Mouse (Mus musculus) adrenal gland, postnatal 36 days (tissue): ENCODE data around the gene Itga5. TPM values are rescaled to one million over a fixed set of nuclear protein-coding genes. Genes with fewer than 3 reads are reported as not detected.

Experiments
- DNase-seq, 2 experiments: peaks; one replicate each; pipeline ENCODE4 v3.0.0; 2021; ENCODE audit warnings: mixed read lengths in 1 of 2
- total RNA-seq, 2 experiments: library from RNA; stranded (reverse); gene quantifications; 2 replicates each; pipeline ENCODE4 v1.2.3; 2021

Itga5 gene
- total RNA-seq, 2 experiments from 2014 or later, result 37.0 to 37.4 TPM

DNA sequence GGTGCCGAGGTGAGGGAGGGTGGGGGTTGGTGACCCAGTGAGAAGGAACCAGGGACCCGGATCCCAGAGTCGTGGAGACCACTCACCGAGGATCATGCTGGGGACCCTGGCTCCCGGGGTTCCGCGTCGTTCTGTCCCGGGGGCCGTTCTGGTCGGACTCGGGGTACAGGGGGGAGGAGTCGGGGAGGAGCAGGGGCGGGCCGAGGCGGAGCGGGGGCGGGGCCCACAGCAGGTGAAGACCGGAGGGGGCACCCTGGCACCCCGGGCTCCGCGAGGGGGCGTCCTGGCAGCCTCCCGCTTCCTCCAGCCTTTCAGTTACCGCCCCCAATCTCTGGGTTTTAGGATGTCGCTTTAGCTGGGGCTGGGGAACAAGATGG, 26.6 kb downstream of the Itga5 start, which contains the start of gene Zfp385a:
TSS of gene Zfp385a (minus strand) at position 133 of the 377 bp plus-strand sequence.
- DNase-seq, result peak; percentile 48 to 81

DNA sequence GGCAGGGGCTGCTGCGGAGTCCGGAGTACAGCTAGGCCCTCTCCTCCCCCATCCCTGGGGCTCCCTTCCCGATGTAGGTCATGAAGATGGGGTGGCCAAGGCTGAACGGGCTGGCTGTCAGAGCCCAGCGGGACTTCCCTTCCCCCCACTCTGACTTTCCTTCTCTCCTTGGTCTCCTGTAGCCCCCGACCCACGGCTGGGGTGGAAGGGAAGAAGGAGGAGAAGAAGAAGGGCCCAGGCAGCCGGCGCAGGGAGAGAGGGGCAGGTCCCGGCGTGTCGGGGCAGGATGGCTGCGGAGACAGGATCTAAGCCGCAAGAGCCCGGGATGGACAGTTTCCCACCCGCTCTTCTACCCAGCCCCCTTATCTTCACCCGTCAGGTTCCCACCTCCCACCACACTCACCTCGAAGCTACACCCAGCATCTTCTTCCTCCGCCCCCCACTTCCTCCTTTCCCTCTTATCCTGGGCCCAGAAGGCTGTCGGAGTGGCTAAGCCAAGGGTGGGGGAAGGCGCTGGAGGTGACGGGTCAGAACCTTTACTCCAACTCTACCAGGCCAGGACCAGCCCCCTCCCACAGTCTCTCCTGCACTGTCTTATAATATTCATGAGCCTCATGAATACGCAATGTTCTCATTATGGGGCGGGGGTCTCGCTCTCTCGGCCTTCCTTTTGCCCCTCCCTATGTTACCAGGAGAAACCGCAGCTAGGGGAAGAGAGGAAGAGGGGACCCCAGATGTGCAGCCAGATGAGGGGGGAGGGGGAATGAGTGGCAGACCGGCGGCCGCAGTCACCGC, 27.2 kb downstream of the Itga5 start:
- peak; percentile 39 to 46 for DNase-seq

DNA sequence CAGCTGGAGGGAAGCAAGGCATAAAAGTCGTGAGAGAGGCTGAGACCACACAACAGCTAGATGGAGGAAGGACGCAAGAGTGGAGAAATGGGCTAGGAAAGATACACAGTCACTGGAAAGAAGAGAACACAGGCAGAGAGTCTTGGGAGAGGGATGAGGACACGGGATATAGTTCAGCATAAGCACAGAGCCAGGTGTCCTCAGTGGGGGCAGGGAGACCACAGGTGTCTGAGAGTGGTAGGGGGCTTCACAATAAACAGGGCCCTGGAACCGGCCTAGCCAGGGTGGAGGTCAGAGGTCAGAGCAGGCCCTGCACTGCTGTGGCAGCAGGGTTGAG, 27.8 kb downstream of the Itga5 start:
- DNase-seq, result no peak

DNA sequence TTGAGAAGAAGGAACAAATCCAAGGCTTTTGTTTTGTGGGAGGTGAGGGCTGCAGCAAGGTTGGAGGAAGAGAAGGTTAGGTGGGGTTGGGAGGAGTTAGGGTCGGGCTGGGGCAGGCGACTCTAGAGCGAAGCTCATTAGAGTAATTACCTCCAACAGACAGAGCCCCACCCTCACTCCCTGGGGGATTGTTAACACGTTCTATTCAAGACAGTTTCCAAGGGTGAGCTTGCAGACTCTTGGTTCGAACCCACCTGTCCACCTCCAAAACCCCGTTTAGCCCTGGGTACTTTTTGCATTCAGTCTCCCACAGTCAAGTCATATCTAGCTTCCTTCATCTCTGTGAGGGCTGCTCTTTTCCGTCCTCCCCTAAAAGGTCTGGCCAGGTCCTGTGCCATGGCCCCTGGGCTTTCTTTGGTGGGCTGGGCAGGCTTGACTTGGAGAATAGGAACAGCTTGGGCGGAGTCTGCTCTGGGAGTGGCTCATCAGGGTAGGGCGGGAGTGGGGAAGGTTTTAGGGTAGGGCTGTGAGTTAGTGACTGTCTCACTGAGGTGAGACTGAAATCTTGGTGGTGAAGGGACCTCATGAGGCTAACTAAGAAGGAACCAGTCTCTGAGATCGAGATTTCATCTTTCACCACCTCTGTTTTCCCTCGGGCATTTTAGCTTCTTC, 29.4 kb downstream of the Itga5 start:
- no peak for DNase-seq

DNA sequence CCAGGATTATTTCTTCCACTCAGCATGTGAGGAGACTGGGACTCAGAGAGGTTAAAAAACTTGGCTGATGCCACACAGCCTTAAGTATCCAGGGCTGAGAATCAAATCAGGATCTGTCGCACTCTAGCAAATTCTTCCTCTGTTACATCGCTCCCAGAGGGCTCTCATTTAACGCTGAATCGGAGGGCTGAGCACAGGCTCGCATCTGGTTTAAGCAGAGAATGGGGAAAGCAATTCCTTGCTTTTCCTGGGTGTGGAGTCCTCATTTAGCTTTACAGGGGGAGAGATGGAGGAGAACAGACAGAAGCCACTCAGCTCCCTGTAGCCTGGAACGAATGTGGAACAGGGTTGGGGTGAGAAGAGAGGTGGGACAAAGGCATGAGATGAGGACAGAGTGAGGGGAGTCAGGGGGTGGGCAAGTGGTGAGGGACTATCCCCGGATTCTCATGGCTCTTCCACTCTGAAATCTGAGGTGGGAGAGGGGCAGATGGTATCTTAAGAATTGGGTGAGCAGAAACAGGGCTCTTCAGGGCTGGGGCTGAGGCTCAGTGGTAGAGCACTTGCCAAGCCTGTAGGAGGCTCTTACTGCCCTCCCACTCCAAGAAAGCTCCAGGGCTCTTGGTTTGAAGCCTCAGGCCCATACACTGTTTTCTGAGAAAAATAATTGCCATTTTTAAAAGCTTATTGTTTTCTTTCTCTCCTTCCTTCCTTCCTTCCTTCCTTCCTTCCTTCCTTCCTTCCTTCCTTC, 30.9 kb downstream of the Itga5 start:
- DNase-seq, result no peak

DNA sequence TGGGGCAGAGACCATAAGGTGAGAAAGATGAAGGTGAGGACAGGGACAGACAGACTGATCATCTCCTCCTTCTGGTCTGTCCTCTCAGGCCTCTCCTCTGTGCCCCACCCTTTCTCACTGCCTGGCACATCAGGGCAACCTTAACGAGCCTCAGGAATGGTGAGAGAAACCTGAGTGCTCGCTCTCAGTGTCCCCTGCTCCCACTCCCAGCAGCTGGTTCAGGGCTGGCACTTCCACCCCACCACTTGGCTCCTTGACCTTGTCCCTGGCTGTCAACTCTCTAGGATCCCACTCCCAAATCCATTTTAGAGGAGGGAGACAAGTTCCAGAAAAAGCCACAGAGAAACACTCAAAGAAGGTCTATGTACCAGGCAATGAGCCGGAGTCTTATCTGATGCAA, 31.5 kb downstream of the Itga5 start:
- DNase-seq, result no peak

DNA sequence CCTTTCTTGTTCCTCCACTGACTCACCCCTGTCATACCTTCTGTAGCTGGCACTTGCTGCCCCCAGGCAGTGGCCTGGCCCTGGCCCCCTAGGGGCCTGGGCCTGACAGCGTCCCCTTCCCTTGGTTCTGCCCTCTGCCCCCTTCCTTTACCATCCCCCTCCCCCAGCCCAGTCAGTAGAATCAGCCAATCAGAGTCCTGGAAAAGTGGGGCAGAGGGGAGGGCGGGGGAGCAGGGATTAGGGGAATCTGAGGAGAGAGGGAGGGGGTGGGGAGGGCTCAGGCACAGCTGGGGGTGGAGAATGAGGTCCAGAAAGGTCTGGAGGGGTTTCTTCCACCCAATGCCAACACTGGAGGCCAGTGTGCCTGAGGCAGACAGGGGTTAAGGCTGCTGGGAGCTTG, 32.4 kb downstream of the Itga5 start:
- no peak for DNase-seq

DNA sequence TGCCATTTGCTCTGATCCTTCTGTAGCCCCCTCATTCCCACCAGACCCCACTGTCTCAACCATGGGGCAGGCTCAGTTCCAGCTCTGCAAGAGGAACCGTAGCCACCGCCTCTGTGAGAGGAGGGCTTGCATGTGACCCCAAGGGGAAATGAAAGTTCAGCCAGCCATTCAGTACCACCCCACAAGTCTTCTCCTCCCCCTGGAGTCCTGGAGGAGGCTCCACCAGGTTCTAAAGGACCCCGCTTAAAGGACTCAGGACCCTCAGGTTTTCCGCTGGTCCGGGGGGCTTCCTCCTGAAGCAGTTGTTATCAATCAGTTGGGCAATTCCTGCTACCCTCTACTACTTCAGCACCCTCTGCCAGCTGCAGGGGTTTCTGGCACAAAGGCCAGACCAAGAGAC, 32.8 kb downstream of the Itga5 start:
- DNase-seq, result no peak

DNA sequence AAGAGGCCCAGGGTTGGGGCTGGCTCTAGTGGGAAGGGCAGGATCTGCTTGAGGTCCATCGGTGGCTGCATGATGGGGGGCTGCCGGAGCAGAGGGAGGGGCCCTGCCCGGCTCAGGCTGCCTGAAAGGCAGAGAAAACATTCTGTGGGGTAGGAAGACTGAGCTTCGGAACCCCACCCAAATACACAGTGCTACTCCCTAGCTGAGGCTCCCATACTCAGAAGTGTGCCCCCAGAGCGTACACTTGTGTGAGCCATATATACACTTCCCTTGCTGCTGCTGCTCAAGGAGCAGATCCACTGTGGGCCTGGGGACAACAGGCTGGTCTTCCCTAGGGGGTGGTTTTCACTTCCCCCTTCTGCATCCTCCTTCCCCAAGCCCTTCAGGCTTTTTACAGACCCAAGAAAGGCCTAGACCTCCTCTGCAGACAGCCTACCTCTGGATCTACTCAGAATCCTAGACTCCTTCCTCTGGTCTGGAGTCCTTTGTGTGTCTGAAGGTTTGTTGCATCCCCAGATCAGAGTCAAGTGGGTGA, 33.4 kb downstream of the Itga5 start:
- DNase-seq, result no peak

DNA sequence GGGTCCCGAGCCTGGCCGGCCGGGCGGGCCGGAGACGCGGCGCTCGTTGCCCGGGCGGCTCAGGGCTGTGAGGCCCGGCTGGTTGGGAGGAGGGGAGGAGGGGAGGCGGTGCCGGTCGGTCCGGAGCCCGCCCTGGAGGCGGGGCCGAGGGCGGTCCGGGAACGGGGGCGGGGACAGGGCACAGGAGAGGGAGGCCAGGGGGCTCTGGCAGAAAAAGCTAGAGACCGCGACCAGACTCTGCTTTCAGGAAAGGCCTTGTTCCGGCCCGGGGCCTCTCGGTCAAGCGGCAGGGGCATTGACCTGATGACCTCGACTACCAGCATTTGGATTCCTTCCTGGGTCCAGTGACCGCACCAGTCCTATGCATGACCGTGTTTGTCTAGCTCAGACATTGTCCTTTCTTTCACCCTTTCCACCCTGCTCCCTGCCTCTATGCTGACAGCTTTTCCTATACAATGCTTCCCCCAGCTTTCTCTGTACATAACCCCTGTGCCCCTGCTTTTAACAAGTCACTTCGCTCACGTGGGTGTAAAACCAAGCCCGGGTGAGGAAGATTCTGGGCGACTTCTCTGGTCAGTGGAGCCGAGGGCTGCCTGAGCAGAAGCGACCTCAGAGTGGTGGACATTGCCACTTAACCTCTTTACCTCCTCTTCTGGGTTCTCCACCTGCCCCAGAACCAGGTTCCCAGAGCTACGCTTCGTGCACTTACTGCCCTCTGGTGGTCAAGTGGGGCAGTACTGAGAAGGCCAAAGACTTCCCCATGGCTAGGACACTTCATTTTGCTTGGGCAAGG, 42.9 kb downstream of the Itga5 start:
- DNase-seq, result peak; percentile 93 to 96

DNA sequence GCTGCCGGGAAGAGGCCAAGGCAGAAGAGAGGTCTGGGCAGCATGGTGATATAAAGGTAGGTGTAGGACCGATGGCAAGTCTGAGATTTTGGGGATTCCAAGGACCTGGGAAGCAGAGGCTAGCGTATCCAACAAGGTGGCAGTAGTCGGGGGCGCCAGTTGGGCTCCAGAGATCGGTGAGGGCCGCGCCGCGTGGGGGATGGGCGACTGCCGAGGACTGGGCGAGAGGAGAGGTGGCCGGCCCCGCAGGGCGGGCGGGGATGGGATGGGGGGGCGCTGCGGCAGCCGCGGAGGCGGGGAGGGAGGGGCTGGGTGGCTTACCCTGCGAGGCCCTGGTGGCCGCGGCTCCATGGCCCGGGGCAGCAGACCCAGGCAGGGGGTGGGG, 43.5 kb downstream of the Itga5 start:
- no peak for DNase-seq

DNA sequence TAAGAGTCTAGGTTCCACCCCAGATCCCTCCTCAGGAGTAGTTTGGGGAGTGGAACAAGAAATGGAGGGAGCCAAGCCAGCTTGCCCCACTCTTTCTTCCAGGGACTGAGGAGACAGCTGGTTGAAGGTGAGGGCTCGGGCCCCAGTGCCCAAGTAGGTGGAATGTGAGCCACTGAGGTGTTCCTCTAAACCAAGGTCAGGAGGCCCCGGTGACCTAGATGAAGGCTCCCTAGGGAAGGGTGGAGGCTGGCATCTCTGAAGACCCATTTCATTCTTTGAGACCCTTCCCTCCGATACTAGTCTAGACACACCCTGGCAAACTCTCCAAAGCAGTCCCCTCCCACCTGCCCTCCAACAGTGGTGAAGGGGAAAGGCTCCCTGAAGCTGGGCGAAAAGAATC, 44.2 kb downstream of the Itga5 start:
- DNase-seq, result no peak

DNA sequence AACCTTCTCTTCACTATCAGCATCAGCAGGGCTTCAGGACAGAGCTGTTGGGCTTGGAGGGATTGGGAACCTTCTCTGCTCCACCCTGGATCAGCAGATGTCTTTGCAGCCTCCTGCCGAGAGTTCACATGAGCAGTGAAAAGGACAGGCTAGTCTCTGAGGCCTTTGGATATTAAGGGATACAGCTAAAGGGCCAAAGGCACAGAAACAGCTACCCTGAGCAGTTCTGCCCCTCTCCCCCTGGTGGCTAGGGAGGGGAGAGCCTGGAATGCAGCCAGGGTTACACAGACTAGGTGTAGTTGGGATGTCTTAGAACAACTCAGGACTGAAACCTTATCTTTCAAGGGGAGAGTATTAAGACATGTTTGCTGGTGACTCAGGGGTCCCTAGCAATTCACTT, 45.5 kb downstream of the Itga5 start:
- DNase-seq, result no peak

DNA sequence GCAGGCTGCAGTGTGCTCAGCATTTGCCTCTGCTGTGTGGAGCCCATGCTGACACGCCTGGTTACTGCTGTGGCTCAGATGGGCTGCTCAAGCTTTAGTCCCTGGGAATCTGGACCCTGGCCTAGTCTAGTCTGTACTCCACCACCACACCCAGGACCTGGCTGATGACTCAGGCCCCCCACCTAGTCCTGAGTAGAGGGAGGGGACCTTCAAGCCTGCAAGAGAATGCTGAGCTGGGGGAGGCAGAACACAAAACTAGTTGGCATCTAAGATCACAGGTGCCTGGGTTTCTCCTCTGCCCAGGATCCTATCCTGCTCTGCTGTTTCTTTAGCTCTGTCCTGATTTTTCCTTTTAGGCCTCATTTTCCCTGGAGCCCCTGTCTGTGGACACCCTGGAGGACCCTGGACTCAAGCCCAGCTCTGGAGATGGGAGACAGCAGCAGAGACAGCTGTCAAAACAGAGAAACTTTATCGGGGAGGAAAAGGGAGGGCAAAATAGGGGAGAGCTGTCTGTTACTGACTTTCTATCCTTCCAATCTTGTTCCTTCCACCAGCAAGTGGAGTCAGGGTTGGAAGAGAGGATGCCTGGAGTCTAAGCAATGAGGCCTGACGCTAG, 48.3 kb downstream of the Itga5 start:
- no peak for DNase-seq

DNA sequence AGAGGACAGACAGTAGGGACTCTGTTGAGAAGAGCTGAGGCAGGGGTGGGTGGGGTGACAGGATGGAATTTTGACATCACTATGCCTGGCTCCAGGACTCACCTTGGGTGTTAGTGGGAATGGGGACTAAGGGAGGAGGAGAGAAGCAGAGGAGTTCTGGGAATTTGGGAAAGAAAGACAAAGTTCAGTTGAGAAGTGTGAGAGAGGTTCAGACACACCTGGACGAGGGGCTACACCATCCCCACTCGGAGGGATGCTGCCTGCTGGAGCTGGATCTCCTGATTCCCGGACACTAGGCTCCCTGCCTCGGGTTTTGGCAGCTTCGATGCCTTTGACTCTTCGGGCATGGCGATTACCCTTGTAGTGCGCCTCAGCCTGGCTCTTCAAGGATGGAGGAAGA, 48.8 kb downstream of the Itga5 start:
- no peak for DNase-seq

DNA sequence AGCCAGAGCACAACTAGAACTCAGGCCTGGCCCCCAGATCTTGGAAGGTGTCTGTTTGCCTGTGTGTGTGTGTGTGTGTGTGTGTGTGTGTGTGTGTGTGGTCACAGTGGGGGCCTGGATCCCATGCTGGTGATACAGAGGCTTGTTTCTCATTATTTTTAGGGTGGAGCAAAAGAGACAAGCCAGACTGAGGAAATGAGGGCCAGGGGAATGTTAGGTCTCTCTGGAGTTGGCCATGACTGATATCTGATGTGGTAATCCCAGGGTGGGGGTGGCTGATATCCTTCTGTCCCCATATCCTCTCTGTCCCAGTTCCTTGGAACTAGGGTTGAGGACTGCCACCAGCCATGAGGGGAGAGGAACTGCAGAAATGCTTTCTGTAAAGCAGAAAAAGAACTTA, 49.4 kb downstream of the Itga5 start:
- no peak for DNase-seq

DNA sequence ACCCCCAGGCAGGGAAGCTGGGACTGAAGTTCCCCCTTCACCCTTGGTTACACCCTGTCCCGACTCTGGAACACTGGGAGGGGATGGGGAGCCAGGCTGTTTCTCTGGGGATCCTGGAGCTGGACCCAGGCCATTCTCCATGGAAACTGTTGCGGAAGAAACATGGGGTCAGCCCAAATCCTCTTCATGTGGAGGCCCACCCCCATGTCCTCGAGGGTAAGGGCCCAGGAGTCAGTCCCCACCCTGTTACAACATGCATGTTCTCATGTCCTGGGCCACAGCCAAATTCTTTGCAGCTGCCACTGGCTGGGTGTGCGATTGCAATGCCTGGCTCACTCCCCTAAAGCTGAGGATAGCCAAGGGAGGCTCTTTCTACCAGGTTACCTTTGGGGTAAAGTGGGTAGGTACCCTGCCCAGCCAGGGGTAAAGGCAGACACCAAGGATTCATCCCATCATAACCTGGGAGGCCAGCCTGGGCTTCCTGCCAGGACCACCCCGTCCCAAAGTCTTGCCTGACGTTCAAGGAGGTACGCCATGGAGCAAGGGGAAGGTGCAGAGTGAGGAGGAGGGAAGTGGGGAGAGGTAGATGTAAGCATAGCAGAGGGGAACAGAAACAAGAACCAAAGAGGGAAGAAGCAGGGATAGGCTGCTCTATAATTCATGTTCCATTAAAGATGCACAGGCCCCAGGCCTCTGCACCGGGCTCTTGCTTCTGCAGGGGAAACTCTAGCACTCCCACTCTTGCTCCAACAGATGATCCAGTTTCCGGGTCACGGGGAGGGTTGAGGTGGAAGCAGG, 50.4 kb downstream of the Itga5 start:
- no peak for DNase-seq

DNA sequence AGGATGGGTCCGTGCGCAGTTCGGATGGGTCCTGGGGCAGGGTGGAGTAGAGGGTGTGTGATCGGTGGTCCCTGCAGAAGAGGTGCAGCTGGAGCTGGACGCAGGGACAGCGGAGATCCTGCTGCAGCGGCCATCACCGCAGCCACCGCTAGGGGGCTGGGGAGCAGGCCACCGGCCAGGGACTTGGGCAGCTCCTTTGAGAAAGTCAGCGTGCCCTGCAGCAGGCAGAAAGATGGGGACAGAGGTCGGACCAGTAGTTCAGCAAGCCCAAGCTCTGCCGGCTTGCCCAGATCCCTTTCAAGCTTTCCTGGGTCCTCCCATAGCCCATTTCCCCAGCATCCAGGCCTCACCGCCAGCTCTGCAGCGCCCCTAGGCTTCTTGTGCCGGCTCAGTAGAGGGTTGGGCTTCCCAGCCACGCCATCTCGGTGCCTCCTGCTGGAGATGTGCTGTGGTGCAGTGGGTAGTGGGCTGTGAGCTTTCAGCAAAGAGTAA, 51.5 kb downstream of the Itga5 start:
- DNase-seq, result peak; percentile 82 to 91

DNA sequence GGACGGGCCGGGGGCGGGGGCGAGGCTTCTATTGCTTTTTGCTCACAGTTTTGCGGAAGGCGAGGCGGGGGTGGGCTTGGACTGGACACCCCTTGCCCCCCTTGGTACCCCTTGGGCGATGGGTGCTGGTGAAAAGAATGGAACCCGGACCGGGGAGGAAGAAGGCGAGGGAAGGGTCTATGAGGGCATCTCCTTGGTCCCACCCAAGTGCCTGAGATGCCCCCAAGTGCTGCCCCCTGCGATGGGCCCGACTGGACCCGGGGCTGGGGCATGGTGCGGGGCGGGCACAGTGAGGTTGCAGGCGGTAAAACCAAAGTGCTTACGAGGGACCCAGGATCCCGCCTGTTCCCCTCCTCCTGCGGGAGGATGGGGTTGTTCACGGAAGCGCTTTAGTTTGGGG, 52.4 kb downstream of the Itga5 start:
- DNase-seq, result no peak

DNA sequence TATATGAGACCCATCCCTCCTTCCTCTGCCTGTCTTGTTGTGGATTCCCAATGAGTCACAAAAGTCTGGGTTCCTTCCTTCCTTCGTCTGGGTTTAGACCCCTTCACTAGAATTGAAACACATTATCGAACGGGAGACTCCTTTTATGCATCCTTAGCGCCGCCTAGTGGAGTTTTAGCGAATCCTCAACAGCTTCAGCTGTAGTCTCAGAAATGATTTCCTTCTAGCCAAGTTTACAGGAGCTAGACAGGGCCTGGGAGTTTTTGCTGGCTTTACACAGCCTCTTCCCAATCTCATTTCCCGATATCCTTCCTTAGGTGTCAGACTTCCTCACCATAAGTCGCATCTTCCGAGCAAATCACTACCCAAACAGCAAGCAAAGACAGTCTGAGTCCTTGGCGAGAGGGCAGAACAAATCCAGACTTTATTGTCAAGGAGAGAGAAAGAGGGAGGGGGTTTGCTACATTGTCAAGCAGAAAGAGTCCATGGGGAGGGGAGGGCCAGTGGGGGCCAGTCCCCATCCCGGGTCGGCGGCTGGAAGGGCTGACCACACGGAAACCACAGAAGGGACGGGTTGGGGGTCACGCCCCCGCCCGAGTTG, 53.0 kb downstream of the Itga5 start:
- peak; percentile 45 to 62 for DNase-seq
